Mouse (Mus musculus) adrenal gland, postnatal 10 days (tissue): ENCODE measurements at regions not wholly inside any gene's neighbourhood (a gene's known extent, or its start where the extent isn't known, plus 50 kb on each side); places are given as distances from the start of the nearest gene placed in this dataset.
"Not testable (repeated sequence)": the region's sequence is repeated elsewhere in the genome, so short reads cannot be mapped to it uniquely, and the experiment has no call there.

ENCODE experiments used
- DNase-seq: peaks from one replicate; pipeline ENCODE4 v3.0.0; 2021; ENCODE audit warnings: mixed read lengths

DNA sequence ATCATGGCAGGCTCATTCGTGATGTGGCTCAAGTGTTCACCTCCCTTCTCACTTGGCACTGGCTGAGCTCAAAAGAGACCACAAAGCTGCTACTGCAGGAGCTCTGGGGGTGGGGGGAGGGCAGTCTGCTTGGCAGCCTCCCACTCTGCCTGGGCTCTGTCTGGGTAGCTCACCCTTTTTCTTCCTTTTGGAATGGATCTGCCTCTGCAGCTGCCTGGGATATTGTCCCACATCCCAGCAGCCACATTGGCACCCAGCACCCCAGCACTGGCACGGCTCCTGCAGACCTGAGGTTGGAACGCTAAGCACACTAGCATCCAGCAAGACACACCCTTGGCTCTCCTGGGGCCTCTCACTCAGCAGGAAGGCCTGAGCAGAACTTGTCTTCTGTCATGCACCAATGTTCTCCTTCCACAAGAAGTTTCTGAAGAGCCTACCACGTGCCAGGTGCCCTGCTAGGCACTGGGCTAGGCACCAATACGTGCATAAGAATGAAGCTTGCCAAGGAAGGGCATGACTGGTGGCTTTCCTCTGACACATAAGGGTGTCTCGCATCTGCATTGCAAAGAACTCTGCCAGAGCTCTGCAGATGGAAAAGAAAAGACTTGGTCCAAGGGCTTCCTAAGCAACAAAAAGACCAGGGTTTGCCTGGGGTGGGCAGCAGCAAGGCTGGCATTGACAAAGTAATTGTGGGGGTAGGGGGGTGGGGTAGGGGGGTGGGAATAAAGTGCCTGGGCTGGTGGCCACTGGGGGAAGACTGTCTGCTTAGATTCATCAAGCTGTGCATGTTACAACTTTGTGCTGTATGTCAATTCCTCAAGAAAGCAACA is 112.1 kb upstream of the Sipa1l1 start:
- DNase-seq: not testable (repeated sequence)

DNA sequence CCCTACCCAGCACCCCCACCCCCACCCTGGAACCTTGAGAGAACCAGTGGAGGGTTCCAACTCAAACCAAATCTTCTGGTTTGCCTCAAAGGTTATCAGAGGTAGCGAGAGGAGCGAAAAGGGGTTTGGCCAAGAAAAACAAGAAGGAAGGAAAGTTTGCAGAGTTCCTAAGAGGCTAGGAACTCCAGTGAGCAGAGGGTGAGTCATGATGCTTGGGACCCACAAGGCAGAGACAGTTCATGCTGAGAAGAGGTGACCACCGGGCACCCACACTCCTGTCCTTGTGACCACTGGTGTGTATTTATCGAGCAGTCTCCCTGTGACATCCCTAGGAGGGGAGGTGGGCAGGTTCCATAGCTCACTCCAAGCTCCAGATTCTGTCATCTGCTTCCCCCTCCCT is 104.1 kb upstream of the Sipa1l1 start:
- DNase-seq: no peak

DNA sequence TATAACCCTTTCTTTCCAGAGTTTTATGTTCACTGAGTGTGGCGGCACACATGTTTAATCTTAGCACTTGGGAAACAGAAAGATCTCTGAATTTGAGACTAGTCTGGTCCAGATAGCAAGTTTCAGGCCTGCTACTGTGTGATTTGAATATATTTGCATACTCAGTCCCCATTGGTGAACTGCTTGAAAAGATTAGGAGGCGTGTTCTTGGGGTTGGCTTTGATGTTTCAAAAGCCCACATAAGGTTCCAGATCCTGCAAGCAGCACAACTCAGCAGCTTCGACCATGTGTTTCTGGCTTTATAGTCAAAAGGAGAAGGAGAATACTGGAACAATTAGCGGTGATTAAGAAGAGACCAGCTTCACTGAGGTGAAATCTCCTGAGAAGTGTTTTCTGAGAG is 102.3 kb upstream of the Sipa1l1 start:
- no peak for DNase-seq

- no peak for DNase-seq
Observed at GRCm38 (mm10) chr12:82069621-82070020, 99.5 kb upstream of the Sipa1l1 start.

DNA sequence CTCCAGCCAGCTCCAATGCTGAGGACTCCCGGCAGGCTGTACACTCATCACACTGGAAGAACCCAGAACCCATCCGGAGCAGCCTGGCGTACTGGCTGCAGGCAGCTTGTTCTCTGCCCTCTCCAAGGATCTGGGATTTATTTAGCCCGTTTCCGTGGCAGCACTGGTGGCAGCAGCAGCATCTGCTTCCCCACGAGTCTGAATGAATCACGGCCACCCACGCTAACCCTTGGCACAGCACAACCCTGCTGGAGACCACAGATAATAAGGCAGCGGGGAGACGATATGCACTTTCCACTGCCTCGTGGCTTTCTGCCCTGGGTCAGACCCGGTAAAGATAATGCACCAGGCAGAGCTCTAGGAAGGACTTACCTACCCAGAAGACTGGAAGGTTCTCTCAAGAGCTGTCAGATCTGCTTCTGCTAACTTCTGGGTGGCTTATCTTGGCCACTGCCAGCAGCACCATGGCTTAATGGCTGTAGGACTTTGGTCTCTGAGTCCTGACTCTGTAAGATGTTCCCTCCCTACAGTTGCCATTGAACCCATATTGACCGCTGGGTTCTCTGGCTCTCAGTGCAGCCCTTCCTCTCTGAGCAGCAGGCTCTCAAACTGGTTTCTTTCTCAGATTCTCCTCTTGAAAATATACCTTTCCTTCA is 96.2 kb upstream of the Sipa1l1 start:
- peak; percentile 17 for DNase-seq

GRCm38 (mm10) chr12:82075479-82076221 is 93.5 kb upstream of the Sipa1l1 start:
- DNase-seq: no peak

DNA sequence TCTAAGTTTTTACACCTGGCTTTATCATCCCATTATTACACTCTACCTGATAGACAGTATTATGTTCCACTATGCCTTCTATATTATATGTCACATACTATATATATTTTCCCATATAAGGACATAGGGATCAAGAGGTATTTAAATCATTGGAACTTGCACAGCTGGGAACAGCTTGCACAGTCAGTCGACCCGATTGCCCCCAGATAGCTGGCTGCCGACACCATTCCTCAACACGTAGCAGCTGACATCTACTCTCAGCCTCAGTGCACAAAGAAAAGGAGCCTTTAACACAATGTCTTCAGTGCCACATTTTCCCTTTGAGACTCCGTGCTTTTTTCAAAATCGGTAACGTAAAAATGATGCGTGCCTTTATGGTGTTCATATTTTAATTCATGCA is 92.4 kb upstream of the Sipa1l1 start:
- DNase-seq: no peak

- no peak for DNase-seq
Observed at GRCm38 (mm10) chr12:82077945-82078344, 91.2 kb upstream of the Sipa1l1 start.

DNA sequence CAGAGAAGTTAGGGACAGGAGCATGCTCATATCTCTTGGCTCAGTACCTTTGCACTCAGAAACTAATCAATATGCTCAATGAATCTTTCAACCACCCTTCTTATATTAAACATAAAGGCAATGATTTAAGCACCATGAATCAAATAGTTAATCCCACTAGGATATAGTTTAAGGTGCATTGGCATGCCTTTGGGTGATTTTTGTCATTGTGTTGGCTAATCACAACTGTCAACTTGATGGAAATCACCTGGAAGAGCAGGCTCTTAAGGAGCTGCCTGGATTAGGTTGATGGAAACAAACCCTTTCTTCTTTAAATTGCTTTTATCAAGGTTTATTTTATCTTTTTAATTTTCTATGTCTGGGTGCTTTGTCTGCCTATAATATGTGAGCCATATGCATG is 90.4 kb upstream of the Sipa1l1 start:
- DNase-seq: no peak

- DNase-seq: no peak
Observed at GRCm38 (mm10) chr12:82080196-82080880, 88.8 kb upstream of the Sipa1l1 start.

- DNase-seq: not testable (repeated sequence)
Observed at GRCm38 (mm10) chr12:82082596-82082995, 86.5 kb upstream of the Sipa1l1 start.

GRCm38 (mm10) chr12:82085771-82086400 is 83.2 kb upstream of the Sipa1l1 start:
- peak; percentile 60 for DNase-seq

- DNase-seq: no peak
Observed at GRCm38 (mm10) chr12:82086441-82086840, 82.7 kb upstream of the Sipa1l1 start.

DNA sequence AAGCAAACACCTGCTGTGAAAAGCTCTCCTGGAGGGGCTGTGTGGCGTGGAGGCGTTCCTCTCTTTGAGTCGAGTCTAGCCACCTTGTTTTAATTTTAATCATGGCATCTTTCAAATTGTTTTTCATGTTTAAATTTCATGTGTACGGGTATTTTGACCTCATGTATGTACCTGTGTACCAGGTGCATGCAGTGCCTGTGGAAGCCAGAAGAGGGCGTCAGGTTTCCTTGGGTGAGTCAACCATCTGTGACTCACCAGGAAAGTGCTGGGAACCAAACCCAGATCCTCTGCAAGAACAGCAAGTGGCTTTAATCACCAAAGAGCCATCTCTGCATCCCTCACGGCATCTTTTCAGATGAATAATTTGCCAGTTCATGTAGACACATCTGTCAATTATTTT is 79.8 kb upstream of the Sipa1l1 start:
- DNase-seq: no peak

DNA sequence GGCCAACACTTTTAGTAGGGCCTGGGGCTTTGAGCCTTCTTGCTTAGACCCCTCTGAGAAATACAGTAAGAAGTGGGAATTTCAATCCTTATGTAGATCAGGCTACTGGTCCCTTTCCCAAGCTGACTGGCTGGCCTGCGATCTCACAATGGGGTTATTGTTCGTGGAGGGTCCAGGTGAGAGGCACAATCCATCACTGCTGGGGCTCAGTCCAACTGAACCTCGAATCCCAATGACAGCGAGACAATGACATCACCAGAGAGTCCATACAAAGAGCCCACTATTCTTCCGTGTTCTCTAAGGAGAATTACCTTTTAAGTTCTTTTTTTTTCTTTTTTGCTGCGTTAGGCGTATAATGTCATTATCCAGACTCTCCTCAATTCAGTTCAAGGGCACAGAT is 75.8 kb upstream of the Sipa1l1 start:
- DNase-seq: no peak

GRCm38 (mm10) chr12:82095396-82095795 is 73.7 kb upstream of the Sipa1l1 start:
- no peak for DNase-seq

- peak; percentile 36 for DNase-seq
Observed at GRCm38 (mm10) chr12:82097126-82097525, 72.0 kb upstream of the Sipa1l1 start.

GRCm38 (mm10) chr12:82097620-82098019 is 71.5 kb upstream of the Sipa1l1 start:
- no peak for DNase-seq

- no peak for DNase-seq
Observed at GRCm38 (mm10) chr12:82104211-82104610, 64.9 kb upstream of the Sipa1l1 start.

DNA sequence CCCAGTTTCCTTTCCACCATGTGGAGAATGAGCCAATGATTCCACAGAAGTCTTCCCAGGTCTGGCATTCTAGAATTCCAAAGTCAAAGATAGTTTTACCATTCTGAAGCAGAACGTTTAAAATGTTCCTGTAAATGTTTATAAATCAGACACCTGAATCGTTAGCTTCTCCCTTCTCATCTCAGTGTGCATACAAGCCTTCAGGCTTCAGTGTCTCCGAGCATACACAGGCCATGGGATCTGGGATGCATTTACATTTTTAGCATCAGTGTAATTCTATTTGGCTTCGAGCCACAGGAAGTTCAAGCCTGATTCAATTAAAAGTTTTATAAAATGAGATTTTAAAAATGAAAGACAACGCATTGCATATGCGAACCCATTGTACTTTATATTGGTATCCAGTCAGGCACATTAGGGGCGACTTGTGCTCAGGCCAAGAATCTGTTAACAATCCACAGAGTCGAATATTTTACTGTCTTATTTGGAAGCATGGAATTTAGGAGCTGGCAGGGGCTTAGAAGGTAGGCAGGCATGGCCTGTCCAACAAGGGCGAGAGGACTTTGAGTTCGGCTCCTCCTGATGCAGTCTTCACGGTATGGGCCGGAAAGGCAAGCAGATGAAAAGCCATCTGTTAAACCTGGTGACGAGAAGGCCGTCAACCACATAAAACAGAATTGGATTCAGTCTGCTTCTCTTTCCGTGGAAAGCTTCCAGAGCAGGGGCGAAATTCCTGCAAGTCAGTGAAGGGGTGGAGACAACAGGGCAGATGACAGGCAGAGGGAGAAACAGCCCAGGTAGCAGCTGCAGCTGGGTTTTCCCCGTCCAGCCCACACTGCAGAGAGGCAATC is 63.7 kb upstream of the Sipa1l1 start:
- no peak for DNase-seq

GRCm38 (mm10) chr12:82115766-82116165 is 53.4 kb upstream of the Sipa1l1 start:
- DNase-seq: no peak
